Mouse (Mus musculus): ENCODE data around the gene Glcci1. TPM values are rescaled to one million over a fixed set of nuclear protein-coding genes. Genes with fewer than 3 reads are reported as not detected.

The Glcci1 gene
- polyA plus RNA-seq, 1 experiment from 2014 or later: 6.2 TPM

DNA sequence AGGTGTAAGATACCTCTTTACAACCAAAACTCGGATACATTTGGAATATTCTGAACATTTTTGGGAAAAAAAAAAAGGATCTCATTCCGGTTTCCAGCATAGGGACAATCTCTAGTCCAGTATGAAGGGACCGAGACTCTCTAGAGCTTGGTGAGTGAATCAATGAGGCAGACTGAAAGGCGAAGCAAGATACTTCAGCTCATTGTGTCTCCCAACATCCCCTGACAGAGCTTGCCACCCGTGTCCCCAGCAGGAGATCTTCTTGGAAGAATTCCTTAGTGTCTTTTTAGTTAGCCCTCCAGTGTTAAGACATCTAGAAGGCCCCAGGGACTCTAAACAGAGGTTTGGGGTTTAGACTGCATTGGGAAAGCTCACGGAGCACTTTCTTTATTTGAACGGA lies 20.1 kb upstream of the Glcci1 start:
- Histone ChIP-seq H3K9ac (ENCODE audit: low read length) (no peak overlapping the region), H3K4me1 (replicated peaks; ENCODE audit: control insufficient read depth, insufficient read depth, low read length) (no peaks in the 10 kb centered on the region; the same call in none of the 2 replicates), H3K27me3 (ENCODE audit: control insufficient read depth, insufficient read depth, low read depth, low read length) (no peaks in the 10 kb centered on the region), H3K27ac (ENCODE audit: low read length) (no peak overlapping the region), H3K9me3 (ENCODE audit: control insufficient read depth, low read length) (no peaks in the 10 kb centered on the region), H3K36me3 (ENCODE audit: control insufficient read depth, insufficient read depth, low read length) (no peaks in the 10 kb centered on the region), H3K4me2 (ENCODE audit: low read depth, low read length) (no peak overlapping the region), H3K4me3 (ENCODE audit: low read length) (no peak overlapping the region)
- no peak for ATAC-seq (ENCODE audit: low read depth)
- WGBS: 83% methylated on average over 7 of the region's 7 CpGs

DNA sequence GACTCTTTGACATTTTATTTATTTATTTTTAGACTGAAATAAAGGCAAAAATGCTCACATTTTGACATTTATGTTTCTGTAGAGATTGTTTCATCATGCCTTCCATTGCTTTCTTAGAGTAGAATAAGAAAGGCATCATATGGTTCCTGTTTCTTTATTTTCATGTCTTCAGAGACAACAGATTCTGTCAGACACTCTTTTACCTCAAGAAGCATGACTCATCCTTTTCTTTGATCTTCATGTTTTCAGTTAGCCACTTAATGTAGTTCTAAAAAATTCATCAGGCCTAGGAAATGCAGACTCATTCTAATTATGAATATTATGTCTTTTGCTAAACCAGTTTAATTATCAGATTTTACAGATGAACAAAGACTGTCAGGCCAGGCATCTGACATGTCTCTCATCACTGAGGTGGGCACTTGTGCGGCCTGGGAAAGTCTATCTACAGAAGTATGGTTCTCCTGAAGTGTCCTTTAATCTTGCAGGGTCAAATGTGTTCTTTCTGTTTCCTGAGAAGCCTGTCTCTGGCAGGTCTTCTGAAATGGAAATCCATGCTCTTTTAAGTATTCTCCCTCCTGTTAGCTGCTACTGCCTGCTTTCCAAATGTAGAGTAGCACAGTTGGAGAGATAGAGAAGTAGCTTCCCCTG lies 19.3 kb upstream of the Glcci1 start:
- Histone ChIP-seq H3K27ac (ENCODE audit: low read length) (no peak overlapping the region), H3K4me3 (ENCODE audit: low read length) (no peak overlapping the region), H3K4me2 (ENCODE audit: low read depth, low read length) (no peak overlapping the region), H3K27me3 (ENCODE audit: control insufficient read depth, insufficient read depth, low read depth, low read length) (no peaks in the 10 kb centered on the region), H3K4me1 (replicated peaks; ENCODE audit: control insufficient read depth, insufficient read depth, low read length) (no peaks in the 10 kb centered on the region; the same call in none of the 2 replicates), H3K9me3 (ENCODE audit: control insufficient read depth, low read length) (no peaks in the 10 kb centered on the region), H3K36me3 (ENCODE audit: control insufficient read depth, insufficient read depth, low read length) (no peaks in the 10 kb centered on the region), H3K9ac (ENCODE audit: low read length) (no peak overlapping the region)
- no peak for ATAC-seq (ENCODE audit: low read depth)
- WGBS: 64% methylated on average over 1 of the region's 1 CpGs

DNA sequence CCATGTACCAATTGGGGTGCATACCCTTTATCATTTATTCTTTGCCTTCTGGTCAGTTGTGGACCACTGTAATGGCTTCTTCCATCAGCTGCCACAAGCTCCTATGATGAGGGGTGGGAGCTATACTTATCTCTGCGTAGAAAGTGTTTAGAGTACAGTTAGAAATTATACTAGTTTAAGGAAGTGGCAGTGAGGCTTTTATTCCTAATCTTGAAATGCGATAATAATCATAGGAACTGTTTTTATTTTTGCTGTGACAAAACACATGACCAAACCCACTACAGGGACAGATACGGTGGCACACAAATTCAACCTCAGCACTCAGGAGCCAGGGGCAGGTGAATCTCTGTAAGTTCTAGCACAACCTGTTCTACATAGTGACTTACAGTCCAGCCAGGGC lies 17.2 kb upstream of the Glcci1 start:
- Histone ChIP-seq H3K4me3 (ENCODE audit: low read length) (no peak overlapping the region), H3K27ac (ENCODE audit: low read length) (no peak overlapping the region), H3K27me3 (ENCODE audit: control insufficient read depth, insufficient read depth, low read depth, low read length) (no peaks in the 10 kb centered on the region), H3K9me3 (ENCODE audit: control insufficient read depth, low read length) (no peaks in the 10 kb centered on the region), H3K9ac (ENCODE audit: low read length) (no peak overlapping the region), H3K4me1 (replicated peaks; ENCODE audit: control insufficient read depth, insufficient read depth, low read length) (peaks cover 4% of the 10 kb centered on the region; the same call in 1 of the 2 replicates), H3K4me2 (ENCODE audit: low read depth, low read length) (no peak overlapping the region), H3K36me3 (ENCODE audit: control insufficient read depth, insufficient read depth, low read length) (no peaks in the 10 kb centered on the region)
- 86% methylated on average over 3 of the region's 3 CpGs for WGBS
- no peak for ATAC-seq (ENCODE audit: low read depth)

DNA sequence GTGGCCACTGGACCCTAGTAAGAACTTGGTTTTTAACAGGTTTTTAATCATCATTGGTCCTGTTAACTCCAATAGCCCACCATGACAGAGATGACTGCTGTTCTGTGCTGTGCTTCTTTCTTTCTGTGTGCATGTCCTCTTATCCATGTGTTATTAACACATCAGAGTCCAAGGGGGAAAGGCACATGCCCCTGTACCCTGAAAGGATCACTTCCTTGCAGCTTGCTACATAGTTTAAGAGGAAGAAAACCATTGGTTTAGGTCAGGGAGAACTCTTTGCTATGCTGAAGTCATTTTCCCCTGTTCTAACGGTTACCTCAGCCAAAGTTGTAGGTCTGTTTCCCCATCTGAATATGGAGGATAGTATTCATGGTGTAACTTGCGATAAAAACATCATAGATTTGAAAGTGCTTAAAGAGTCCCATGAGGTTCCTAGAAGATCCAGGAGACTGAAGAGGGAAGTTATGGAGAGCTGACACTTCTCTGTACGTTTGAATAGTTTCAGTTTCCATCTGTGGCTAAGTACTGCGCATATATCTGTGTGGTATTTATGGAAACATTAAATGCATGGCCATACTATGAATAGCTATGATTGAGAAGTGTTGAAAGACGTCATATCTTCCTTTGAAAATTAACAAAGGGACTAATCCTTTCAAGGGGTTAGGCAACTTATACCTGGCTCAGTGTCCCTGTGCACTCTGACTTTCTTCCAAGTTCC lies 14.1 kb upstream of the Glcci1 start:
- peaks cover 6% of the 10 kb centered on the region; the same call in 1 of the 2 replicates for H3K4me1 ChIP-seq (replicated peaks; ENCODE audit: control insufficient read depth, insufficient read depth, low read length)
- no peak overlapping the region for H3K4me3 ChIP-seq (ENCODE audit: low read length)
- H3K9ac ChIP-seq (ENCODE audit: low read length): no peak overlapping the region
- no peaks in the 10 kb centered on the region for H3K9me3 ChIP-seq (ENCODE audit: control insufficient read depth, low read length)
- peak overlapping the region; percentile 37; the same call in 1 of the 2 replicates for H3K27ac ChIP-seq (ENCODE audit: low read length)
- peak; percentile 17; the same call in 1 of the 2 replicates for ATAC-seq (ENCODE audit: low read depth)
- H3K27me3 ChIP-seq (ENCODE audit: control insufficient read depth, insufficient read depth, low read depth, low read length): no peaks in the 10 kb centered on the region
- 61% methylated on average over 5 of the region's 5 CpGs for WGBS
- H3K4me2 ChIP-seq (ENCODE audit: low read depth, low read length): no peak overlapping the region
- no peaks in the 10 kb centered on the region for H3K36me3 ChIP-seq (ENCODE audit: control insufficient read depth, insufficient read depth, low read length)

DNA sequence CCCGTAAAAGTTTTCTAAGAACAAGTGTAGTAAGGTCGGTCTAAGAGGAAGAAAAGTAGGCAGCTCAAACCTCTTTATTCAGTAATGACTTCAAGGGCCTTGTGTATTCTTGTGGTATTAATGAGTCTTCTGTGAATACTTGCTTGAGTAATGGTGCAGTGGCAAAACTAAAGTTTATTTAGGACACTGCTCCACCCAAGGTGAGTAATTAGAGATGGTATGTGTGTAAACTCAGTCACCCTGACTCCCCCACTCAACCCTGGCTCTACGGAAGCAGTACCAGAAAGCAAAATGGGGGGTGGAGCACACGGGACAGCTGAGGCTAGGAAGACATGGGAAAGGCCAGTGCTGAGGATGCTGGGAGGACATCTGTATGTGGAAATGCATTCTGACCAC lies 13.6 kb upstream of the Glcci1 start:
- Histone ChIP-seq H3K4me1 (replicated peaks; ENCODE audit: control insufficient read depth, insufficient read depth, low read length) (peaks cover 6% of the 10 kb centered on the region; the same call in 1 of the 2 replicates), H3K36me3 (ENCODE audit: control insufficient read depth, insufficient read depth, low read length) (no peaks in the 10 kb centered on the region), H3K4me2 (ENCODE audit: low read depth, low read length) (no peak overlapping the region), H3K9me3 (ENCODE audit: control insufficient read depth, low read length) (no peaks in the 10 kb centered on the region), H3K27me3 (ENCODE audit: control insufficient read depth, insufficient read depth, low read depth, low read length) (no peaks in the 10 kb centered on the region), H3K9ac (ENCODE audit: low read length) (no peak overlapping the region), H3K27ac (ENCODE audit: low read length) (peak overlapping the region; percentile 37; the same call in 1 of the 2 replicates), H3K4me3 (ENCODE audit: low read length) (no peak overlapping the region)
- WGBS: 44% methylated on average over 4 of the region's 4 CpGs
- peak; percentile 45; the same call in 1 of the 2 replicates for ATAC-seq (ENCODE audit: low read depth)

DNA sequence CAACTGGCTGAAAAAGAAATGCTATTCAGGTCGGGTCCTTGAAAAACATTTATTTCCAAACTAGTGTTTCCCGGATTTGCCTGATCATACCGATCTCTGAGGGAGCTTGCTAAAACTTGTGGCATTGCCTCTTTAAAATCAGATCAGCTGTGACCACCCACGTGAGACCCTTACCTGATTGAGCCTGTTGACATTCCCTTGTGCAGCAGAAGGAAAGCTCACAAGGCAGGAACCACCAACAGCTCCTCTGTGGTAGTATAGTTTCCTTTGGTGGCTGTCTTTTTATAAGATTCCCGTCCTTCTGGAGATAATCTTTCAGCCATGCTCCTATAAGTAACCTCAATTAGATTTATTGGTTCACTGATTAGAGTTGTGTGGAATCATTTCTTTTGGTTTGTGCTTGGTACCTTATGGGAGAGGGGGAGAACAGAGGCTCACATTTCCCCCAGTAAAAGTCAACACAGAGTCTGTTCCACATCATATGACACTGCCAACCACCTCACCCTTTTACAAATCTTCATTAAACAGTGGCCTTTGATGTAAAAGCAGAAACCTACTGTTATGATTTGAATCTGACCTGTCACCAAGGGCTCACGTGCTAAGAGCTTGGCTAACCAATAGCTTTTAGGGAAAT lies 12.0 kb upstream of the Glcci1 start:
- Histone ChIP-seq H3K9me3 (ENCODE audit: control insufficient read depth, low read length) (no peaks in the 10 kb centered on the region), H3K4me3 (ENCODE audit: low read length) (no peak overlapping the region), H3K4me1 (replicated peaks; ENCODE audit: control insufficient read depth, insufficient read depth, low read length) (peaks cover 6% of the 10 kb centered on the region; the same call in 1 of the 2 replicates), H3K9ac (ENCODE audit: low read length) (no peak overlapping the region), H3K4me2 (ENCODE audit: low read depth, low read length) (no peak overlapping the region), H3K27me3 (ENCODE audit: control insufficient read depth, insufficient read depth, low read depth, low read length) (no peaks in the 10 kb centered on the region), H3K36me3 (ENCODE audit: control insufficient read depth, insufficient read depth, low read length) (no peaks in the 10 kb centered on the region), H3K27ac (ENCODE audit: low read length) (no peak overlapping the region)
- no peak for ATAC-seq (ENCODE audit: low read depth)
- whole genome bisulfite sequencing: 61% methylated on average over 6 of the region's 6 CpGs

DNA sequence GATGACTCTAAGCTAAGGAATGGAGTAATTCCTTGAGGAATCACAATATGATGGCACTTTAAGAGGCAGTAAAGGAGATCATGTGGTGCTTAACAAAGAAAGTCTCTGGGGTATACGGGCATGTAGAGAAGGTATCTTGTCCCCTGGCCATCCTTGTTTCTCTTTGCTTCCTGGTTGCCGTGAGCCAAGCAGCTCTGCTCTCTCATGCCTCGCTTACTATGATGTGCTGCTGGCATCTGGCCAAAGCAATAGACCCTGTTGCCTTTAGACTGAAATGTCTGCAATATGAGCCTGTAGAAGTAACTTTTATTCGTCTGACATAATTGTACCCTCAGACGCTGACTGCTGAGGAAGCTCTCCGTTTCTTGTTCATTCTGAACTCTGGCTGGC lies 11.5 kb upstream of the Glcci1 start:
- H3K27me3 ChIP-seq (ENCODE audit: control insufficient read depth, insufficient read depth, low read depth, low read length): no peaks in the 10 kb centered on the region
- H3K36me3 ChIP-seq (ENCODE audit: control insufficient read depth, insufficient read depth, low read length): no peaks in the 10 kb centered on the region
- no peak overlapping the region for H3K4me3 ChIP-seq (ENCODE audit: low read length)
- ATAC-seq (ENCODE audit: low read depth): no peak
- WGBS: 47% methylated on average over 6 of the region's 6 CpGs
- peaks cover 6% of the 10 kb centered on the region; the same call in 1 of the 2 replicates for H3K4me1 ChIP-seq (replicated peaks; ENCODE audit: control insufficient read depth, insufficient read depth, low read length)
- no peak overlapping the region for H3K27ac ChIP-seq (ENCODE audit: low read length)
- H3K4me2 ChIP-seq (ENCODE audit: low read depth, low read length): no peak overlapping the region
- H3K9me3 ChIP-seq (ENCODE audit: control insufficient read depth, low read length): no peaks in the 10 kb centered on the region
- H3K9ac ChIP-seq (ENCODE audit: low read length): no peak overlapping the region

DNA sequence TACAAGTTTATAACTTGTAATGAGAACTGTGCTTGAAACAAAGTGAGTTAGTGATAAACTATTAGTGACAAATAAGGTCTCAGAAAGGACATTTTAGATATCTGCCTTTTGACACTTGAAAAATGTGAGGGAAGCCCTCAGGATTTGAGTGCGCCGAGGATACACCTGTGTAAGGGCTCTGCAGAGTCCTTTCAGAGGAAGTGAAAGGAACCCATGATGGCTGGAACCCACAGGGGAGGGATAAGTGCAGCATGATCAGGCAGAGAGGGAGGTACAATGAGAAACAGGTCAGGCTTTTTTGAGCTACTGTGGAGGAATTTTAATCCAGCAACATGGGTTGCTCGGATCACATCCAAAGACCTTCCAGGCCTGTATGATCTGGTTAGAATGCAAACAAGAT lies 10.4 kb upstream of the Glcci1 start:
- no peaks in the 10 kb centered on the region for H3K27me3 ChIP-seq (ENCODE audit: control insufficient read depth, insufficient read depth, low read depth, low read length)
- no peaks in the 10 kb centered on the region for H3K9me3 ChIP-seq (ENCODE audit: control insufficient read depth, low read length)
- H3K27ac ChIP-seq (ENCODE audit: low read length): no peak overlapping the region
- 89% methylated on average over 3 of the region's 3 CpGs for WGBS
- no peaks in the 10 kb centered on the region for H3K36me3 ChIP-seq (ENCODE audit: control insufficient read depth, insufficient read depth, low read length)
- ATAC-seq (ENCODE audit: low read depth): no peak
- H3K4me3 ChIP-seq (ENCODE audit: low read length): no peak overlapping the region
- no peak overlapping the region for H3K9ac ChIP-seq (ENCODE audit: low read length)
- no peak overlapping the region for H3K4me2 ChIP-seq (ENCODE audit: low read depth, low read length)
- H3K4me1 ChIP-seq (replicated peaks; ENCODE audit: control insufficient read depth, insufficient read depth, low read length): peaks cover 6% of the 10 kb centered on the region; the same call in 1 of the 2 replicates

DNA sequence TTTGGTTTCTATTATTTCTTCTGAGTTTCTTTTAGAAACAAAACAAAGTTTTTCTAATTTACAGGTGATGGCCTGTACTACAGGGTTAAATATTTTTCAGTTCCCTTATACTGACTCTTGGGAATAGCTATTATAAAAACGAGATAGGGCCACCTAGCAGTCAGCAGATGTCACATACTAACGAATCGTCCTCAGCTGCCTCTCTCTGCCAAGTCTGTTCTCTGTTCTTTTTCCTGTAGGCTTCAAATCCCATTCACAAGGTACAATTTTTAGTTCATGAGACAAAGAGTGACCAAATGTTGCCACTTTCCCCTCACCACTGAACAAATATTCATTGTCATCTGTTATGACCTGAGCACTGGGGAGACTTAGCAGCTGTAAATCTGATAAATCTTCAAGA lies 5.4 kb upstream of the Glcci1 start:
- no peak overlapping the region for H3K27ac ChIP-seq (ENCODE audit: low read length)
- no peak for ATAC-seq (ENCODE audit: low read depth)
- no peaks in the 10 kb centered on the region for H3K27me3 ChIP-seq (ENCODE audit: control insufficient read depth, insufficient read depth, low read depth, low read length)
- H3K9me3 ChIP-seq (ENCODE audit: control insufficient read depth, low read length): no peaks in the 10 kb centered on the region
- no peak overlapping the region for H3K4me2 ChIP-seq (ENCODE audit: low read depth, low read length)
- no peaks in the 10 kb centered on the region for H3K36me3 ChIP-seq (ENCODE audit: control insufficient read depth, insufficient read depth, low read length)
- no peak overlapping the region for H3K9ac ChIP-seq (ENCODE audit: low read length)
- H3K4me1 ChIP-seq (replicated peaks; ENCODE audit: control insufficient read depth, insufficient read depth, low read length): peaks cover 4% of the 10 kb centered on the region; the same call in 1 of the 2 replicates
- H3K4me3 ChIP-seq (ENCODE audit: low read length): no peak overlapping the region
- 39% methylated on average over 3 of the region's 3 CpGs for WGBS
